Mouse (Mus musculus): Measurements from ENCODE around the gene Rps15. TPM values are rescaled to one million over a fixed set of nuclear protein-coding genes. Genes with fewer than 3 reads are reported as not detected.
A peak's percentile ranks its signal among the peaks of the same experiment; 100 is the strongest.

The Rps15 gene
- polyA plus RNA-seq, 1 experiment from 2014 or later: 1,158 TPM

DNA sequence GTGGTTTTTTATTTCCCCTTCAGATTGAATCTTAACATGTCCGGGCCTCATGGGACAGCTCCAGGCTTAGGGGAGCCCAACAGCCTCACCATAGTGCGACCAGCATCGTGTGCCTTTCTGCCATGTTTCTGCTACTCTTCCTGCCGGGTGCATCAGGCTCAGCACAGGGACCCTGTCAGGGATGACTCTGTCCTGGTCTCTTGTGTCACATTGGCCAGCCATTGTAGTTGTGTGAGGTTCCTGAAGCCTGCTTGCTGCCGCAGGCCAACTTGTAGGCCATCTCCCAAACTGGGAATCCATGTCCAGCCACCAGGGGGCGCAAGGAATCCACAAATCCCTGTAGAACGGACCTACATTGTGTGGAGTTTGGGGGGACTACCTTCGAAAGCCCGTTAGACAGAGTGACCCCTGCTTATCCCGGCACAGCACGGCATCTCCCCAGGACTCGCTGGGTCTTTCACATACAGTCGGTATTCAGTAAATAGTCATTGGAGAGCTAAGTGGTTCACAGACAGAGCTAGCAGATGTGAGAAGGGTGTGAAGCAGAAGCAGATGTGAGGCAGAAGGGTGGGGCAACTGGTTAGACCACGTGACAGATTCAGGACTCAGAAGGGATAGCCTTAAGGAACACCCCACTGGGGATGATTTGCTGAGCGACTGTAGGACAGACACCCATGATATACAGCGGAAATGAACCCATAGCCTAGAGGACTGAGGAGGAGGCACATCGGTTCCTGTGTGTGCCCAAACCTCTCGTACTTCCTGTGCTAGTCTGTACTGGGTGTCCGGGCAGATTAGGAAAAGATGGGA lies 47.9 kb downstream of the Rps15 start:
- peak; percentile 81 for DNase-seq (ENCODE audit: low spot score)

DNA sequence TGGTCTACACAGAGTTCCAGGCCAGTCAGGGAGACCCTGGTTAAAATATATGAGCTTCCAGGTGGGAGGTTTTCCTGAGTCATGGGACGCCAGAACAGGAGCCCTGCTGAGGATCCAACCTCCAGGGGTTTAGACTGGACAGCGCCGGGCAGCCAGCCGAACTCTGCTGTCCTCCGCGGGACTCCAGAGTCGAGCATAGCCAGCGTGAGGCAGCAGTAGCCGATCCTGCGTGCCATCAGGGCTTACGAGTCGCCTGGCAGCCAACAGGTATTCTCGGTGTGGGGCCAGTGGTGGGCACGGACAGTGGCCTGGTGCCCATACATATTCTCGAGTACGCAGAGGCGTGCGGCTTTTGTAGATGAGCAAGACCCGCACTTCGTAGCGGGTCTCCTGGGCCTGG lies 48.8 kb downstream of the Rps15 start:
- DNase-seq (ENCODE audit: low spot score): no peak

DNA sequence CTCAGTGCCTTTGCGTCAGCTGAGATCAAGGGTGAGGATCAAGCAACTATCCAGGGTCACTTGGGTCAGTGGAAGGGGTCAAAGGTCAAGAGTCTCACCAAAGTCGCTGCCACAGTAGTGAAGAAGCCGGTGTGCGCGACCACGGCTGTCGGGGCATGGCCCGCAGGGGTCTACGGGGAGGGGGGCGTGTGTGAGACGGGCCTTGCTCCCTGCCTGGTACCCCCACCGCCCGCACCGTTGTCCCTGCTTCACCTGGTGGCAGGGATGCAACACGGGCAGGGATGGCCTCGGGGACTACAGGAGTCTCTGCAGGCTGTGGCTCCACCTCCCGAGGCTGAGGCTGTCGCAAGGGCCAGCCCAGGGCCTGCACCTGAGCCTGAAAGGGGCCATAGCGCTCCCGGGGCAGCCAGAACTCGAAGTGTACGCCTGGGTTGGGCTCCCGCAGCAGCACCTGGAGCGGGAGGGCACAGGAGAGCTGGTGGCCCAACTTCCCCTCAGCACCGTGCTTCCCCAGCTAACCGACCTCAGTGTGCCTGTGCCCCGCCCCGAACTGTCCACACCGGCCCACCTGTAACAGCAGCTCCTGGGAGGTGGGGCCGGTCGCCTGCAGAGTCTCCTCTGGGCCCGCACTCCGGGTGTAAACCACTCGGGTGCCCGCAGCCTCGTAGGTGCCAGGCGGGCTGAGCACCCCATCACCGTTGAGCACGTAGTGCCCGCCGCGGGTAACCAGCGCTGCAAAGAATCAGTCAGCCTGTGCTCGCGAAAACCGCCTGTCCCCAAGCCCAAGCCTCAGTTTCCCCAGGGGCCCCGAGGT lies 49.4 kb downstream of the Rps15 start:
- DNase-seq (ENCODE audit: low spot score): no peak

DNA sequence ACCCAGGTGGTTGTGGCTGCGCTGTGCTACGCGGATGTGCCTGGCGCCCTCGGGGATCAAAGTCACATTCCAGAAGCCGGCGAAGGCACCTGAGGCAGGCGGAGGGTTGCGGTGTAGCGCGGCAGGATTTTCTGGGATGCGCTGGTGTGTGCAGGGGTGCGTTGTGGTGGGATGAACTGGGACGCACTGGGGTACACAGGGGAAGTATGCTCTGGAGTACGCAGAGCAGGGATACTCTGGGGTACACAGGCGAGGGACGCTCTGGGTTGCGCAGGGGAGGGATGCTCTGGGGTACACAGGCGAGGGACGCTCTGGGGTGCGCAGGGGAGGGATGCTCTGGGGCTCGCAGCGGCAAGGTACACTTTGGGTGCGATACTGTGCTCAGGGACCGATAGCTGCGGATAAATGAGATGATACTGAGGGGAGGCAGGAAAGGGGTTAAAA lies 50.1 kb downstream of the Rps15 start:
- no peak for DNase-seq (ENCODE audit: low spot score)

DNA sequence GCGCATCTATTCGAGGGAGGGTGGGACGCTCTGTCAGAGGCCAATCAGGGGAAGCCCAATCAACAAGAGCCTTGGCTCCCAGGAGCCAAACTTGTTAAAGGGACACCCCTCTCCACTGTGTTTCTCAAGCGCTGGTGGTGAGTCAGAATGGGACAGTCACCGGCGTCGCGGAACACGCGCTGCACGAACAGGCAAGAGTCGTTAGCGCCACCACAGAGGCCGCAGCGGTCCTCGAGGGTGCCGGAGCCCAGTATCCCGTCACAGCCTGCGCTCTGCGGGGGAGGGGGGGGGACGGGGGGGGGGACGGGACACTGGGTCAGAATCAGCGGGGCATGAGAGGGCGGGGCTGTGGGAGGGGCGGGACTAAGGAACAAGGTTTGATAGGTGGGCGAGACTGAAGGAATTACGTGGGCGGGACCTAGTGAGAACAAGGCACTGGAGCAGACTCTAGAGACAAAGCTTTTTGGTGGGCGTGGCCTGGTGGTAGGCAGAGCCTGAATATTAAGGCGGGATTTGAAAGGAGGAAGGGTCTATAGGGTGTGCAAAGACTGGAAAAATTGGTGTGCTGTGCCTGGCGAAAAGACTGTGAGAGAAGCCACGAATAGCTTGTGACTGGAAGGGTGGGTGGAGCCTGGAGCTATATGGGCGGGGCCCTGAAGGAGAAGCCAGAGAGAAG lies 50.6 kb downstream of the Rps15 start:
- DNase-seq (ENCODE audit: low spot score): peak; percentile 46

DNA sequence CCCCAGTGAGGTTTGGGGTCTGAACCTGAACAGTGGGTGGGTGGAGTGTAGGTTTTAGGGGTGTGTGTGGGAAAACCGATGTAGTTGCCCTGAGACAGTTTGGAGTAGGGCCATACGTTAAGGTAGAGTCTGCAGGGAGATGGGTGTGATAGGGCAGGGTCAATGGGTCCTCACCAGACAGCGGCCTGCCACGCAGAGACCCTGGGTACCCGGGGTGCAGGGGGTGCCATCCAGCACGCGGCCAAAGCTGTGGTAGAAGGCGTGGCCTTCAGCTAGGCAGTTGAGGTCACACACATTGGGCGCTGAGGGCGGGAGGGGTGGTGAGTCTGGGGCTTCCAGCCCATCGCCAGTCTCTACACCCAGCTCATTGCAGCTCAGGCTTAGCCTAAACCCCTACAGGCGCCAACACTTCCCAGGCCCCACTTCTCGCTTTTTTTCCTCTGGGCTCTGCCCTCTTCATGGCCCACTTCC lies 51.2 kb downstream of the Rps15 start:
- DNase-seq (ENCODE audit: low spot score): no peak

Small RNA genes lying within 50 kb of the gene (microRNA-seq; reads per million reads assigned to microRNA genes)
- gene Mir6911 (ENCODE audit: borderline number of aligned reads): not detected

Other genes starting within 250 kb of the Rps15 start
- 640 and 681 TPM in 2 replicates for gene Gpx4, start 245.3 kb upstream of the Rps15 start, polyA plus RNA-seq (2015; fragmentation: Nextera tagmentation; extraction: Ambion mirVana)
- 18.3 and 19.7 TPM in 2 replicates for gene Sbno2, start 186.9 kb upstream of the Rps15 start, polyA plus RNA-seq (2015; fragmentation: Nextera tagmentation; extraction: Ambion mirVana)
- 18.2 and 23.2 TPM in 2 replicates for gene Stk11, start 176.7 kb upstream of the Rps15 start, polyA plus RNA-seq (2015; fragmentation: Nextera tagmentation; extraction: Ambion mirVana)
- gene Atp5d, start 153.8 kb upstream of the Rps15 start, polyA plus RNA-seq (2015; fragmentation: Nextera tagmentation; extraction: Ambion mirVana): 588 TPM in 2 replicates
- 3.5 and 4.3 TPM in 2 replicates for gene Cbarp, start 151.6 kb upstream of the Rps15 start, polyA plus RNA-seq (2015; fragmentation: Nextera tagmentation; extraction: Ambion mirVana)
- gene Midn, start 144.2 kb upstream of the Rps15 start, polyA plus RNA-seq (2015; fragmentation: Nextera tagmentation; extraction: Ambion mirVana): 13.1 and 18.8 TPM in 2 replicates
- 226 and 376 TPM in 2 replicates for gene Cirbp, start 126.5 kb upstream of the Rps15 start, polyA plus RNA-seq (2015; fragmentation: Nextera tagmentation; extraction: Ambion mirVana)
- gene 1600002K03Rik, start 119.5 kb upstream of the Rps15 start, polyA plus RNA-seq (2015; fragmentation: Nextera tagmentation; extraction: Ambion mirVana): 15.3 and 15.4 TPM in 2 replicates
- 1.2 and 1.6 TPM in 2 replicates for gene Efna2, start 113.0 kb upstream of the Rps15 start, polyA plus RNA-seq (2015; fragmentation: Nextera tagmentation; extraction: Ambion mirVana)
- gene Mum1, start 66.0 kb upstream of the Rps15 start, polyA plus RNA-seq (2015; fragmentation: Nextera tagmentation; extraction: Ambion mirVana): 70.8 and 72.4 TPM in 2 replicates
- gene Ndufs7, start 43.3 kb upstream of the Rps15 start, polyA plus RNA-seq (2015; fragmentation: Nextera tagmentation; extraction: Ambion mirVana): 319 and 339 TPM in 2 replicates
- 5.5 and 5.9 TPM in 2 replicates for gene Gamt, start 31.4 kb upstream of the Rps15 start, polyA plus RNA-seq (2015; fragmentation: Nextera tagmentation; extraction: Ambion mirVana)
- 48.9 and 56.1 TPM in 2 replicates for gene Dazap1, start 31.0 kb upstream of the Rps15 start, polyA plus RNA-seq (2015; fragmentation: Nextera tagmentation; extraction: Ambion mirVana)
- 0.10 and 0.24 TPM in 2 replicates for gene Apc2, start 3.5 kb downstream of the Rps15 start, polyA plus RNA-seq (2015; fragmentation: Nextera tagmentation; extraction: Ambion mirVana)
- gene 2310011J03Rik, start 28.1 kb downstream of the Rps15 start, polyA plus RNA-seq (2015; fragmentation: Nextera tagmentation; extraction: Ambion mirVana): 72.7 and 81.1 TPM in 2 replicates
- gene Pcsk4, start 37.0 kb downstream of the Rps15 start, polyA plus RNA-seq (2015; fragmentation: Nextera tagmentation; extraction: Ambion mirVana): 4.4 and 4.6 TPM in 2 replicates
- 0.26 and 0.30 TPM in 2 replicates for gene Reep6, start 37.5 kb downstream of the Rps15 start, polyA plus RNA-seq (2015; fragmentation: Nextera tagmentation; extraction: Ambion mirVana)
- gene Adamtsl5, start 56.0 kb downstream of the Rps15 start, polyA plus RNA-seq (2015; fragmentation: Nextera tagmentation; extraction: Ambion mirVana): 1.0 and 1.1 TPM in 2 replicates
- 0.17 and 0.21 TPM in 2 replicates for gene Plk5, start 64.0 kb downstream of the Rps15 start, polyA plus RNA-seq (2015; fragmentation: Nextera tagmentation; extraction: Ambion mirVana)
- 3.2 and 4.7 TPM in 2 replicates for gene Mex3d, start 95.2 kb downstream of the Rps15 start, polyA plus RNA-seq (2015; fragmentation: Nextera tagmentation; extraction: Ambion mirVana)
- 151 and 166 TPM in 2 replicates for gene Mbd3, start 107.1 kb downstream of the Rps15 start, polyA plus RNA-seq (2015; fragmentation: Nextera tagmentation; extraction: Ambion mirVana)
- 635 and 689 TPM in 2 replicates for gene Uqcr11, start 114.4 kb downstream of the Rps15 start, polyA plus RNA-seq (2015; fragmentation: Nextera tagmentation; extraction: Ambion mirVana)
- 89.7 and 96.8 TPM in 2 replicates for gene Tcf3, start 141.2 kb downstream of the Rps15 start, polyA plus RNA-seq (2015; fragmentation: Nextera tagmentation; extraction: Ambion mirVana)
- not detected in 2 replicates for gene Onecut3, start 202.4 kb downstream of the Rps15 start, polyA plus RNA-seq (2015; fragmentation: Nextera tagmentation; extraction: Ambion mirVana)
- not detected in 2 replicates for gene Atp8b3, start 246.7 kb downstream of the Rps15 start, polyA plus RNA-seq (2015; fragmentation: Nextera tagmentation; extraction: Ambion mirVana)

All from thymus, postnatal 0 days (tissue).